Mouse (Mus musculus) midbrain, postnatal 0 days (tissue): ENCODE results near the gene Zbtb6. TPM values are rescaled to one million over a fixed set of nuclear protein-coding genes. Genes with fewer than 3 reads are reported as not detected.

Experiments
- ATAC-seq: fragments of 200-750 bp; cut with Nextera tagmentation; 2 replicates; pipeline ENCODE4 v1.8.0; 2017; ENCODE audit warnings: moderate number of reproducible peaks, mild to moderate bottlenecking, moderate TSS enrichment, moderate library complexity; ENCODE audit not compliant: low FRiP score
- DNase-seq: peaks from one replicate; pipeline ENCODE4 v3.0.0-alpha.2; 2015; ENCODE audit warnings: low spot score
- H3K27ac ChIP-seq: fragments of 300-500 bp; sonication (generic); 2 replicates; pipeline ENCODE4 v1.5.1; 2014; ENCODE audit warnings: low read depth, mild to moderate bottlenecking, low read length, mixed read lengths
- H3K27me3 ChIP-seq: fragments of 300-500 bp; sonication (generic); 2 replicates; pipeline ENCODE4 v1.6.1; 2014; ENCODE audit warnings: low read length, control low read depth, mixed read lengths; ENCODE audit not compliant: insufficient read depth
- H3K36me3 ChIP-seq: fragments of 300-500 bp; sonication (generic); 2 replicates; pipeline ENCODE4 v1.6.1; 2014; ENCODE audit warnings: low read length, control low read depth, mixed read lengths; ENCODE audit not compliant: insufficient read depth
- H3K4me1 ChIP-seq: fragments of 300-500 bp; sonication (generic); 2 replicates; pipeline ENCODE4 v1.6.1; 2014; ENCODE audit warnings: mild to moderate bottlenecking, control low read depth, antibody characterized with exemption, low read length, mixed read lengths; ENCODE audit not compliant: insufficient read depth
- H3K4me2 ChIP-seq: fragments of 300-500 bp; sonication (generic); 2 replicates; pipeline ENCODE4 v1.6.1; 2014; ENCODE audit warnings: low read depth, mild to moderate bottlenecking, low read length, mixed read lengths; ENCODE audit not compliant: poor library complexity, severe bottlenecking
- H3K4me3 ChIP-seq: fragments of 300-500 bp; sonication (generic); 2 replicates; pipeline ENCODE4 v1.5.1; 2014; ENCODE audit warnings: low read depth, mild to moderate bottlenecking, low read length, moderate library complexity
- H3K9ac ChIP-seq: fragments of 300-500 bp; sonication (generic); replicated peaks from 2 replicates; pipeline ENCODE4 v1.6.1; 2014; ENCODE audit warnings: mild to moderate bottlenecking, low read length, moderate library complexity, mixed read lengths; ENCODE audit not compliant: poor library complexity, severe bottlenecking
- H3K9me3 ChIP-seq: fragments of 300-500 bp; sonication (generic); 2 replicates; pipeline ENCODE4 v1.6.1; 2016; ENCODE audit warnings: low read length, control low read depth
- CTCF ChIP-seq: IDR thresholded peaks from 2 replicates; pipeline ENCODE4 v1.5.1; 2016; ENCODE audit warnings: antibody characterized with exemption, mild to moderate bottlenecking
- WGBS: fragments of 180-500 bp; shearing (Covaris S2); extraction: QIAGEN DNeasy Blood & Tissue Kit; methylation state at CpG from one replicate; pipeline ENCODE4 v1.1.7; 2014; 5-methylcytosine and 5-hydroxymethylcytosine counted together
- polyA plus RNA-seq: library from polyadenylated mRNA; unstranded; fragments of >200 nt; fragmentation: Nextera tagmentation; extraction: Ambion mirVana; gene quantifications from 2 replicates; pipeline ENCODE4 v1.2.1, GENCODE M21; 2015
- total RNA-seq: library from RNA; depleted of rRNA; stranded (reverse); fragments of >200 nt; gene quantifications from 2 replicates; pipeline ENCODE4 v1.2.3, GENCODE M21; 2014; rRNA removed

Zbtb6 gene
- total RNA-seq (30.6 and 37.9 TPM in 2 replicates), polyA plus RNA-seq (9.2 and 9.5 TPM in 2 replicates)

- peak; percentile 99 for ATAC-seq
- TF ChIP-seq CTCF: no peak
- no peaks in the 10 kb centered on the region for H3K9me3 ChIP-seq
These were observed at the start of gene Zbtb6, which contains the start of the genes Zbtb26 and Rabgap1 for GRCm38 (mm10) chr2:37442611-37443591. Gene Zbtb6 (minus strand): TSS chr2:37443171. Gene Zbtb26 (minus strand): TSS chr2:37443135. Gene Rabgap1 (plus strand): TSS chr2:37443279.

GRCm38 (mm10) chr2:37488956-37489355, 46.0 kb upstream of the Zbtb6 start:
- DNase-seq (no peak), ATAC-seq (no peak)
- Histone ChIP-seq H3K27me3 (no peaks in the 10 kb centered on the region), H3K9ac (no peak overlapping the region), H3K4me2 (no peak overlapping the region), H3K27ac (no peak overlapping the region), H3K4me3 (no peak overlapping the region), H3K36me3 (peaks cover 30% of the 10 kb centered on the region; the same call in 1 of the 2 replicates), H3K9me3 (no peaks in the 10 kb centered on the region), H3K4me1 (no peaks in the 10 kb centered on the region)
- no peak for TF ChIP-seq CTCF
- 96% methylated on average over 2 of the region's 2 CpGs for WGBS

More at GRCm38 (mm10) chr2:37442611-37443591, at the start of gene Zbtb6, which contains the start of the genes Zbtb26 and Rabgap1:
- Histone ChIP-seq H3K9ac (peak within 1 kb of the TSS; percentile 94), H3K4me1 (peaks cover 9% of the 10 kb centered on the region; the same call in 1 of the 2 replicates), H3K27ac (peak within 1 kb of the TSS; percentile 90), H3K27me3 (no peaks in the 10 kb centered on the region), H3K36me3 (no peaks in the 10 kb centered on the region), H3K4me2 (peak within 1 kb of the TSS; percentile 59), H3K4me3 (peak within 1 kb of the TSS; percentile 84)
- 2% methylated on average over 51 of the region's 51 CpGs for WGBS
- DNase-seq: peak; percentile 97

GRCm38 (mm10) chr2:37486408-37486807, 43.4 kb upstream of the Zbtb6 start:
- DNase-seq (no peak), ATAC-seq (no peak)
- no peak for TF ChIP-seq CTCF
- no peak overlapping the region for H3K4me2 ChIP-seq
- H3K9ac ChIP-seq: no peak overlapping the region
- H3K4me1 ChIP-seq: no peaks in the 10 kb centered on the region
- H3K27me3 ChIP-seq: no peaks in the 10 kb centered on the region
- no peaks in the 10 kb centered on the region for H3K9me3 ChIP-seq
- H3K27ac ChIP-seq: no peak overlapping the region
- no peak overlapping the region for H3K4me3 ChIP-seq
- H3K36me3 ChIP-seq: peaks cover 30% of the 10 kb centered on the region

- no peak for ATAC-seq
- H3K9ac ChIP-seq: no peak overlapping the region
- peak; percentile 76 for TF ChIP-seq CTCF
- H3K4me2 ChIP-seq: no peak overlapping the region
- no peaks in the 10 kb centered on the region for H3K27me3 ChIP-seq
- WGBS: 96% methylated on average over 1 of the region's 1 CpGs
- no peak overlapping the region for H3K4me3 ChIP-seq
- H3K4me1 ChIP-seq: no peaks in the 10 kb centered on the region
- peak; percentile 67 for DNase-seq
- H3K27ac ChIP-seq: no peak overlapping the region
- no peaks in the 10 kb centered on the region for H3K9me3 ChIP-seq
- H3K36me3 ChIP-seq: peaks cover 27% of the 10 kb centered on the region
These were observed 42.4 kb upstream of the Zbtb6 start for GRCm38 (mm10) chr2:37485370-37485769.

- ATAC-seq: no peak
- H3K27ac ChIP-seq: no peak overlapping the region
- no peak overlapping the region for H3K4me2 ChIP-seq
- H3K9ac ChIP-seq: no peak overlapping the region
- peaks cover 25% of the 10 kb centered on the region for H3K36me3 ChIP-seq
- H3K9me3 ChIP-seq: no peaks in the 10 kb centered on the region
- 99% methylated on average over 2 of the region's 2 CpGs for WGBS
- no peak for DNase-seq
- no peak overlapping the region for H3K4me3 ChIP-seq
- TF ChIP-seq CTCF: no peak
- no peaks in the 10 kb centered on the region for H3K4me1 ChIP-seq
- no peaks in the 10 kb centered on the region for H3K27me3 ChIP-seq
These were observed 41.2 kb upstream of the Zbtb6 start for GRCm38 (mm10) chr2:37484165-37484564.

- TF ChIP-seq CTCF: no peak
- H3K4me3 ChIP-seq: no peak overlapping the region
- 94% methylated on average over 2 of the region's 2 CpGs for WGBS
- no peak overlapping the region for H3K4me2 ChIP-seq
- peaks cover 22% of the 10 kb centered on the region for H3K36me3 ChIP-seq
- H3K9ac ChIP-seq: no peak overlapping the region
- no peak overlapping the region for H3K27ac ChIP-seq
- H3K27me3 ChIP-seq: no peaks in the 10 kb centered on the region
- DNase-seq: no peak
- ATAC-seq: no peak
- no peaks in the 10 kb centered on the region for H3K9me3 ChIP-seq
- no peaks in the 10 kb centered on the region for H3K4me1 ChIP-seq
These were observed 37.1 kb upstream of the Zbtb6 start for GRCm38 (mm10) chr2:37480039-37480438.
